Mouse (Mus musculus) erythroblast, embryonic 14.5 days (primary cell): Measurements from ENCODE around the gene Mycbpap. TPM values are rescaled to one million over a fixed set of nuclear protein-coding genes. Genes with fewer than 3 reads are reported as not detected.

Experiments
- H3K27me3 ChIP-seq: 2 replicates; pipeline ENCODE4 v1.6.1; 2012; ENCODE audit warnings: inconsistent platforms; ENCODE audit not compliant: control insufficient read depth
- H3K36me3 ChIP-seq: 2 replicates; pipeline ENCODE4 v1.6.1; 2012; ENCODE audit warnings: mild to moderate bottlenecking, inconsistent platforms; ENCODE audit not compliant: control insufficient read depth
- H3K4me1 ChIP-seq: 2 replicates; pipeline ENCODE4 v1.6.1; 2012; ENCODE audit warnings: inconsistent platforms; ENCODE audit not compliant: control insufficient read depth
- H3K4me3 ChIP-seq: replicated peaks from 2 replicates; pipeline ENCODE3; 2012; ENCODE audit warnings: moderate library complexity, mild to moderate bottlenecking, inconsistent platforms
- H3K9me3 ChIP-seq: 2 replicates; pipeline ENCODE4 v1.6.1; 2012; ENCODE audit warnings: low read length, inconsistent platforms, mixed read lengths; ENCODE audit not compliant: control insufficient read depth
- GATA1 ChIP-seq: IDR thresholded peaks from 2 replicates; pipeline ENCODE4 v1.6.1; 2012; ENCODE audit warnings: low read length, inconsistent platforms, mixed read lengths
- TAL1 ChIP-seq: IDR thresholded peaks from 3 replicates; pipeline ENCODE4 v1.6.1; 2012; ENCODE audit warnings: low read length, inconsistent platforms, mixed read lengths
- polyA plus RNA-seq: library from polyadenylated mRNA; stranded (reverse); fragments of >175 nt; gene quantifications from 2 replicates; pipeline ENCODE4 v1.2.3, GENCODE M21; 2012

The Mycbpap gene
- polyA plus RNA-seq = not detected in 2 replicates

DNA sequence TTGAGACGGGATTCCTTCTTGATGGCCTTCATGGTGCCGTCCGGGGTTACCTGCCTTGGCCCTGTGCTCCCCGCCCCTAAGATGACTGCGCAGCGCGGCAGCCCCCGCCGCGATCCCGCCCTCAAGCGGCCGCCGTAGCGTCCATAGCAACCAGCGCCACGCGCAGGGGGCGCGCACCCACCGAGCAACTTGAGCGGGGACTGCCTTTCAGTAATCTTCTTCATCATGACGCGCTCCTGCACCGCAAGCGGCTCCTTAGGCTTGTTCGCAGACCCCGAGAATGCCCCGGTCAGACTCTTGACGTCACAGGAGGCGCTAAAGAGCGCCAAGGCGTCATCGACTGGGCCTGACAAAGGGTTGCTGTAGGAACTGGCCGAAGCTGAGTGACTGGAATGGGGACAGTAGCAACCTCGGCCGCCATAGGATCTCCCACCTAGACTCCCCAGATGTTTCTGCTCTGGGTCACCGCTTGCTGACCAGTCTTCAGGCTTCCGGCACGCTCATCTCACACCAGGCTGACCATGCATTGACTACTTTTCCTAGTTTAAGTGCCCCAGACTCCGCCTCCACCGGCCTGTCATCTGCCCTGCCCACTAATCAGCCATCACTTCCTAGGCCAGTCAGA lies at the start of gene Mycbpap:
Gene Mycbpap (minus strand): TSS at position 524 of the 625 bp plus-strand sequence.
- peaks cover 9% of the 10 kb centered on the region for H3K4me1 ChIP-seq
- no peaks in the 10 kb centered on the region for H3K9me3 ChIP-seq
- no peak for TF ChIP-seq TAL1
- TF ChIP-seq GATA1 = no peak
- H3K36me3 ChIP-seq = no peaks in the 10 kb centered on the region
- H3K4me3 ChIP-seq = peak within 1 kb of the TSS; percentile 59
- peaks cover 15% of the 10 kb centered on the region for H3K27me3 ChIP-seq

DNA sequence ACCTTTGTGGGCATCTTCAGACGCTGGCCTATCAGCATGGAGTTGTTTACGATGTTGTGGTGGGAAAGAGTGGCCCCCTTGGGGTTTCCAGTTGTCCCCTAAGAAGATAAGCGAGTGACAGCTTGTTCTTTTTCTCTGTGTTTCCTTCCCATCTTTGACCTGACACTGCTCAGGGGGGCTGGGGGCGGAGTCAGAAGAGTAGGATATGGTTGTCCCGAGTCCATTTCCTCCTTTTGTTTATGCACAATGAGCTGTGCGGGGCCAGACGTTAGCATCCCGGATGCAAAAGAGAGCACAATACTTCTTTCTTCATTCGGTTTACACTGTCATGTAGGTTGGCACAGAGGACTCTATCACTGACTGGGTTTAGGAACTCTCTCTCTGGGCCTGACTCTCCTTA lies 49.1 kb upstream of the Mycbpap start:
- TF ChIP-seq GATA1 = no peak
- TF ChIP-seq TAL1 = no peak
- H3K4me3 ChIP-seq = no peak overlapping the region

DNA sequence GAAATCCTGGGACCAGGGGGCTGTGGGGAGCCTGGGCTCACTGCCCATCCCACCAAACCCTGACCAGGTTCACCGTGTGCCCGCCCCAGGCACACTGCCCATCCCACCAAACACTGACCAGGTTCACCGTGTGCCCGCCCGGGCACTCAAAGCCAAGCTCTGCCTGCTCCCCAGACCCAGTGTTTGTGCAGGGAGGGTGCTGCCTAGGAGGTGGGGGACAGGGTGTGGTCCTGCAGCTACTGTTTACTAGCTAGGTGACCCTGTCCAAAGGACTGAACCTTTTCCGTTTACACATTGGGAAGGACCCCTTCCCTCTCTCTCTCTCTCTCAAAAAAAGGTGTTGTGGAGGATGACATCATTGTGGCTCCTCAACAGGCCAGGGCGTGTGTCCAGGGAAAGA lies 45.8 kb upstream of the Mycbpap start:
- H3K4me3 ChIP-seq = no peak overlapping the region
- no peaks in the 10 kb centered on the region for H3K4me1 ChIP-seq
- H3K27me3 ChIP-seq = peaks cover 30% of the 10 kb centered on the region
- no peaks in the 10 kb centered on the region for H3K36me3 ChIP-seq
- no peaks in the 10 kb centered on the region for H3K9me3 ChIP-seq
- TF ChIP-seq TAL1 (no peak), GATA1 (no peak)

More for the DNA sequence above, 49.1 kb upstream of the Mycbpap start:
- no peaks in the 10 kb centered on the region for H3K9me3 ChIP-seq
- no peaks in the 10 kb centered on the region for H3K36me3 ChIP-seq
- H3K4me1 ChIP-seq = no peaks in the 10 kb centered on the region
- peaks cover 8% of the 10 kb centered on the region for H3K27me3 ChIP-seq

DNA sequence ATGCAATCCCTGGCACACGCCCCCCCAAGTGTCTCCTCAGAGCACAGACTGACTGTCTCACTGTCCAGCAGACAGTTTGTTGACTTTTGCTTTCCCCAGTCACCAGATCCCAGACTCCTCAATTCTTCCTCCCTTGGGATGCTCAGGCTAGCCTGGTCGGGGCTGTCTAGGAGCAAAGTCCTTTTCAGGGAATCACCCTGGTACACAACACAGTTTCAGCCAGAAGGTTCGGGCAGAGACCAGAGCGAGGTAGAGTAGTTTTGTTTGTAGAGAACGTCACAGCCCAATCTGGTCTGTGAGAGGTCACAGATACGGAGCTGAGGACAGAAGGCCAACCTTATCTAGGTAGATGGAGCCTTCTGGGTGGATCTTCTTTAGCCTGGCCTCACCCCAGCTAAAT lies 45.0 kb upstream of the Mycbpap start:
- H3K4me1 ChIP-seq = no peaks in the 10 kb centered on the region
- TF ChIP-seq TAL1 = no peak
- no peak for TF ChIP-seq GATA1

GRCm38 (mm10) chr11:94565151-94565479 lies 43.6 kb upstream of the Mycbpap start:
- peaks cover 30% of the 10 kb centered on the region for H3K27me3 ChIP-seq
- H3K4me1 ChIP-seq = no peaks in the 10 kb centered on the region
- no peak overlapping the region for H3K4me3 ChIP-seq
- no peak for TF ChIP-seq TAL1
- H3K9me3 ChIP-seq = no peaks in the 10 kb centered on the region
- H3K36me3 ChIP-seq = no peaks in the 10 kb centered on the region

More for the DNA sequence above, 45.0 kb upstream of the Mycbpap start:
- H3K27me3 ChIP-seq = peaks cover 30% of the 10 kb centered on the region
- H3K36me3 ChIP-seq = no peaks in the 10 kb centered on the region
- H3K4me3 ChIP-seq = no peak overlapping the region
- no peaks in the 10 kb centered on the region for H3K9me3 ChIP-seq

DNA sequence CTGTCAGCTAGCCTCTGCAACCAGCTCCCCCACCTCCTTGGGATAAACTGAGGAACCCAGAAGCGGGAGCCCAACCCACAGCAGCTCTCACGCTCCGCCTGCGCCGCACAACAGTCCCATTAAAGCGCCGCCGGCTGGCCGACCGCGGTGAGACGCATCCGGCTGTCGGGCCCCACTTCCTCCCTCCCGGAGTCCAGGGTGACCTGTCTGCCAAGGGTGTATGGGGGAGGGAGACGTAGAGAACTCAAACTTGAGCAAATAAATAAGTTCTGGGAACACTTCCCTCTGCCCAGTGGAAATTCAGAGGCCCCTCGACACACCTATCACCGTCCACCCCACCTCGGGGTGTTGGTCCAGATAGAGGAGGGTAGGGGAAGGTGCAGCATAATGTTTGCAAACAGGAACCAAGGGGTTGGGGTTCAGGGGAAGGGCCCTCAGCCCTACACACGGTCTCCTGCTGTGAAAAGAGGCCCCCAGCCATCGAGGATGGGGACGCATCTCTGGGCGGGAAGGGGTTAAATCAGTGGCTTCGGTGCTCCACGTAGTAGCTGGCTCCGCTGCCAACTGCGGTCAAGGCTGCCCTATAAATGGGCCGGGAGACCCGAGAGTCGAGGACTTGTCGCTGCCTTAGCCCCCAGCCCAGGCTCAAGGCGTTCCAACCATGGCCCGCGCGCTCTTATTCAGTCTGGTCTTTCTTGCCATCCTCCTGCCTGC lies 43.1 kb upstream of the Mycbpap start, which contains the start of gene Chad:
Gene Chad (plus strand): TSS at position 611 of the 714 bp plus-strand sequence.
- TF ChIP-seq TAL1 (no peak), GATA1 (no peak)
- Histone ChIP-seq H3K27me3 (peaks cover 30% of the 10 kb centered on the region), H3K9me3 (no peaks in the 10 kb centered on the region), H3K4me1 (no peaks in the 10 kb centered on the region), H3K4me3 (no peak within 1 kb of the TSS), H3K36me3 (no peaks in the 10 kb centered on the region)

DNA sequence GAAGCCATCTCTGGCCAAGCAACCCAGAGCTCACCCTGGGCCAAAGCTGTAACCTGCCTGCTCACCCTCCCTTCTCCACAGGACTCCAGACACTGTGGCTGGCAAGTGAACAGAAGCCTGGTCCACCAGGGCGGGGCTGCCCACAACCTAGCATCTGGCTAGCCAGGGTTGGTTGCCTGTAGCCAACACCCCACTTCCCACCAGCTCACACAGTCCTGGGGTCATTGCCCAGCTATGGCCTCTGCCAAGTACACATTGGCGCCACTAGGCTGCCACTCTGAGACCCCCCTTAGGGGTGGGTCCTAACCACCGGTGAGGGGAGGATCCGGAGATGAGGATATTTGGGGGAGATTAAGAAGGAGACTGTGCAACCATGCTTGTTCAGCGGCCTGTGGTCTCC lies 42.3 kb upstream of the Mycbpap start:
- Histone ChIP-seq H3K9me3 (no peaks in the 10 kb centered on the region), H3K36me3 (no peaks in the 10 kb centered on the region), H3K27me3 (peaks cover 30% of the 10 kb centered on the region), H3K4me1 (no peaks in the 10 kb centered on the region), H3K4me3 (no peak overlapping the region)
- TF ChIP-seq GATA1 (no peak), TAL1 (no peak)

DNA sequence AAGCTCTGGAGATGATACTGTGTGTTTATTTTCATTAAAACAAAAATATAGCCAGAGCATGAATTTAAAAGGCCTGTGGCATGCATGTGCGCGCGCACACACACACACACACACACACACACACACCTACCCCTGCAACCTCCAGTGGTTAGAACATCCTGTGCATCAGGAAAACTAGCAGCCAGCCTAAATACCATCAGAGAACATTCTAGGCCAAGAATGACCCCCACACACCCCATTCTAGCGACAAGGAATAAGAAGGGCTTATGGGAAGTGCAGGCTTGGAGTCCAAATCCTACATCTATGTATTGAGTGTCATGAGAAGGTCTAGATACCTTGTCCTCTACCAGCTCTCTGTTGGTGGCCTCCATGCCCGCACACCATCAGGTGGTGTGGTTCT lies 41.8 kb upstream of the Mycbpap start:
- no peaks in the 10 kb centered on the region for H3K36me3 ChIP-seq
- no peaks in the 10 kb centered on the region for H3K4me1 ChIP-seq
- TF ChIP-seq TAL1 (no peak), GATA1 (no peak)
- no peak overlapping the region for H3K4me3 ChIP-seq
- peaks cover 30% of the 10 kb centered on the region for H3K27me3 ChIP-seq
- no peaks in the 10 kb centered on the region for H3K9me3 ChIP-seq

- no peaks in the 10 kb centered on the region for H3K27me3 ChIP-seq
- TF ChIP-seq TAL1 (no peak), GATA1 (no peak)
- no peaks in the 10 kb centered on the region for H3K36me3 ChIP-seq
- no peaks in the 10 kb centered on the region for H3K4me1 ChIP-seq
- no peaks in the 10 kb centered on the region for H3K9me3 ChIP-seq
- no peak overlapping the region for H3K4me3 ChIP-seq
Measured at GRCm38 (mm10) chr11:94558226-94558625, 36.7 kb upstream of the Mycbpap start.

DNA sequence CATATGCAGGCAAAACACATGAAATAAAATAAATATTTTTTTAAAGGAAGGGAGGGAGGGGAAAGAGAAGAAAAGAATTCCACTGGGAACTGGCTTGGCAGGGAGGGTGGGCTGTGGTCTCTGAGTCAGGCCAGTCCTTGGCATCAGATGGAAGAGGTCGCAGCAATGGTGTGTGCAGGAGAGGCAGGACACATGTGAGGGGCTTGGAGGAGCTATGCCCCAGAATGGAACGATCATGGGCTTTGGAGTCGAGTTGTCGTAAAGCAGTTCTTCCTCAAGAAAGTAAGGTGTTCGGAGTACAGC lies 28.9 kb upstream of the Mycbpap start:
- Histone ChIP-seq H3K27me3 (0 out of 2 replicates have a peak, but pooled peaks cover 3% of the 10 kb centered on the region), H3K4me3 (no peak overlapping the region), H3K4me1 (peaks cover 18% of the 10 kb centered on the region), H3K36me3 (no peaks in the 10 kb centered on the region), H3K9me3 (peaks cover 4% of the 10 kb centered on the region; the same call in 1 of the 2 replicates)
- no peak for TF ChIP-seq GATA1
- TF ChIP-seq TAL1 = no peak
